In the genomic region with DNA sequence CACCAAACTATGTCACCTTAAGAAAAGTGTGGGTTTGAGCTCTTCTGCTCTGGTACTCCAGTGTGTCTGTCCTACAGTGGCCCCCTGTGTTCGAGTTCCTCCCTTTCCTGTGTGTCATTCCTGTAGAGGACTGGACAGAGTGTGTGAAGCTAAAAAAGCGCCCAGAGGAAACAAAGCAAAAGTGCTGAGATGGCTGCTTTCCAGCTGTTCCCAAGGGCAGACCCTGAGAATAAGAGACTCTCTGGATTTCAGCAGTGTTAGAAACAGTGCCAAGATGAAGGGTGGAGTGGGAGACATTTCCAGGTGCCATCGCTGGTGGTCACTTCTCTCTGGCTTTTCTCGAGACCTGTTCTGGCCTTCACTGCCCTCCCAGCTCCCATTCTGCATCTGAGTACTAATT, we compare ENCODE assay signal across 15 mouse cellular contexts.
DNase-seq lines count a peak whose midpoint lies in the region; ATAC-seq and TF ChIP-seq lines count a peak whose summit lies in the region.
"Had no signal": no experiment of that assay in that cellular context is flagged by ENCODE, and none has a peak within 500 bp of the region (broad histone marks: within the 10 kb centered on the region; RNA-seq: fewer than 3 reads in every experiment).

No protein-coding gene starts in this region.

- no peaks in the 10 kb centered on the region for H3K27me3 ChIP-seq in forebrain, embryonic 13.5 days
- H3K27me3 ChIP-seq in forebrain, embryonic 16.5 days (replicated peaks; ENCODE audit: control insufficient read depth, insufficient read depth, low read length): no peaks in the 10 kb centered on the region
- H3K27me3 ChIP-seq in kidney, embryonic 16.5 days (ENCODE audit: insufficient read depth, low read length): no peaks in the 10 kb centered on the region
- no peaks in the 10 kb centered on the region for H3K27me3 ChIP-seq in midbrain, postnatal 0 days (ENCODE audit: insufficient read depth, low read length)
- H3K27me3 ChIP-seq: Patski had no signal

- no peak overlapping the region for H3K9ac ChIP-seq in forebrain, embryonic 13.5 days
- no peak overlapping the region for H3K9ac ChIP-seq in forebrain, embryonic 16.5 days (replicated peaks; ENCODE audit: low read depth, low read length)
- peak overlapping the region; percentile 64 for H3K9ac ChIP-seq in kidney, embryonic 16.5 days (replicated peaks; ENCODE audit: low read length)
- peak overlapping the region; percentile 26; the same call in 1 of the 2 replicates for H3K9ac ChIP-seq in midbrain, postnatal 0 days (replicated peaks; ENCODE audit: low read length, poor library complexity, severe bottlenecking)
- H3K9ac ChIP-seq: midbrain, embryonic 12.5 days had no signal

- no peak for DNase-seq in layer of hippocampus, adult 2 months (ENCODE audit: low spot score in 2 of 2)
- no peak for DNase-seq in layer of hippocampus, adult 11-12 months (ENCODE audit: low spot score)
- DNase-seq in midbrain, postnatal 0 days (ENCODE audit: low spot score): no peak
- DNase-seq in urinary bladder, postnatal 14 days (ENCODE audit: low spot score): no peak
- no peak for DNase-seq in lung, postnatal 36 days
- DNase-seq: cerebellum, adult 2 months; layer of hippocampus, adult 9-11 months; lung, postnatal 14 days had no signal

- 73% methylated on average over 4 of the region's 4 CpGs for WGBS in forebrain, embryonic 13.5 days
- WGBS in forebrain, embryonic 16.5 days: 52% methylated on average over 4 of the region's 4 CpGs
- WGBS in kidney, embryonic 16.5 days: 43% methylated on average over 4 of the region's 4 CpGs
- 56% methylated on average over 4 of the region's 4 CpGs for WGBS in midbrain, postnatal 0 days

- H3K4me1 ChIP-seq in forebrain, embryonic 13.5 days: peaks cover 18% of the 10 kb centered on the region
- H3K4me1 ChIP-seq in forebrain, embryonic 16.5 days (replicated peaks; ENCODE audit: control insufficient read depth, insufficient read depth, low read length): peaks cover 14% of the 10 kb centered on the region
- peaks cover 32% of the 10 kb centered on the region for H3K4me1 ChIP-seq in kidney, embryonic 16.5 days (ENCODE audit: insufficient read depth, low read length)
- H3K4me1 ChIP-seq in midbrain, postnatal 0 days (ENCODE audit: insufficient read depth, low read length): peaks cover 7% of the 10 kb centered on the region; the same call in 1 of the 2 replicates

- H3K27ac ChIP-seq in forebrain, embryonic 13.5 days: no peak overlapping the region
- no peak overlapping the region for H3K27ac ChIP-seq in forebrain, embryonic 16.5 days (ENCODE audit: low read length)
- peak overlapping the region; percentile 46; the same call in 1 of the 2 replicates for H3K27ac ChIP-seq in layer of hippocampus, adult 2 months
- peak overlapping the region; percentile 91 for H3K27ac ChIP-seq in kidney, embryonic 16.5 days (ENCODE audit: low read length)
- H3K27ac ChIP-seq in midbrain, postnatal 0 days (ENCODE audit: low read depth, low read length): peak overlapping the region; percentile 57; the same call in 1 of the 2 replicates
- H3K27ac ChIP-seq: midbrain, embryonic 12.5 days had no signal

- H3K4me2 ChIP-seq in forebrain, embryonic 13.5 days: 0 out of 2 replicates have a peak overlapping the region, but pooled peaks have one; percentile 21
- H3K4me2 ChIP-seq in forebrain, embryonic 16.5 days (ENCODE audit: low read length): no peak overlapping the region
- H3K4me2 ChIP-seq in kidney, embryonic 16.5 days (replicated peaks; ENCODE audit: low read depth, low read length): peak overlapping the region; percentile 58
- peak overlapping the region; percentile 69 for H3K4me2 ChIP-seq in midbrain, postnatal 0 days (ENCODE audit: low read depth, low read length, poor library complexity, severe bottlenecking)
- H3K4me2 ChIP-seq: liver, embryonic 11.5 days; midbrain, embryonic 12.5 days had no signal

- TF ChIP-seq CTCF in layer of hippocampus, adult 2 months (conservative IDR thresholded peaks at IDR 0.05): no peak
- TF ChIP-seq CTCF in midbrain, postnatal 0 days (IDR thresholded peaks at IDR 0.05): no peak

- no peak overlapping the region for H3K4me3 ChIP-seq in forebrain, embryonic 13.5 days
- no peak overlapping the region for H3K4me3 ChIP-seq in forebrain, embryonic 16.5 days (replicated peaks; ENCODE audit: low read length)
- H3K4me3 ChIP-seq in layer of hippocampus, adult 2 months: peak overlapping the region; percentile 22; the same call in 1 of the 2 replicates
- peak overlapping the region; percentile 51 for H3K4me3 ChIP-seq in kidney, embryonic 16.5 days (ENCODE audit: low read length)
- peak overlapping the region; percentile 38 for H3K4me3 ChIP-seq in midbrain, postnatal 0 days (ENCODE audit: low read depth, low read length)
- H3K4me3 ChIP-seq: erythroblast, embryonic 14.5 days; midbrain, embryonic 12.5 days had no signal

- no peaks in the 10 kb centered on the region for H3K9me3 ChIP-seq in forebrain, embryonic 13.5 days (replicated peaks)
- H3K9me3 ChIP-seq in forebrain, embryonic 16.5 days (ENCODE audit: control insufficient read depth, low read length): no peaks in the 10 kb centered on the region
- no peaks in the 10 kb centered on the region for H3K9me3 ChIP-seq in kidney, embryonic 16.5 days (ENCODE audit: low read length)
- H3K9me3 ChIP-seq in midbrain, postnatal 0 days (ENCODE audit: low read length): no peaks in the 10 kb centered on the region
- H3K9me3 ChIP-seq: midbrain, embryonic 12.5 days had no signal

- ATAC-seq in forebrain, embryonic 13.5 days: no peak
- ATAC-seq in forebrain, embryonic 16.5 days: no peak
- no peak for ATAC-seq in kidney, embryonic 16.5 days (ENCODE audit: low FRiP score, low TSS enrichment)
- ATAC-seq in midbrain, postnatal 0 days (ENCODE audit: low FRiP score): no peak
- ATAC-seq: Patski had no signal

- H3K36me3 ChIP-seq in forebrain, embryonic 13.5 days (ENCODE audit: poor library complexity, severe bottlenecking): no peaks in the 10 kb centered on the region
- no peaks in the 10 kb centered on the region for H3K36me3 ChIP-seq in forebrain, embryonic 16.5 days (ENCODE audit: control insufficient read depth, insufficient read depth)
- H3K36me3 ChIP-seq in kidney, embryonic 16.5 days (ENCODE audit: insufficient read depth, low read length): no peaks in the 10 kb centered on the region
- no peaks in the 10 kb centered on the region for H3K36me3 ChIP-seq in midbrain, postnatal 0 days (ENCODE audit: insufficient read depth, low read length)
- H3K36me3 ChIP-seq: midbrain, embryonic 12.5 days had no signal

Comparison
In these comparisons a context has a peak if more than half of its experiments do, and no peak if none do; other contexts are left out.
1. H3K27ac ChIP-seq: peak in layer of hippocampus, adult 2 months (single experiment), kidney, embryonic 16.5 days (single experiment) and midbrain, postnatal 0 days (single experiment); none in forebrain, embryonic 13.5 days (single experiment) and forebrain, embryonic 16.5 days (single experiment).
2. H3K4me3 ChIP-seq: peak in layer of hippocampus, adult 2 months (single experiment), kidney, embryonic 16.5 days (single experiment) and midbrain, postnatal 0 days (single experiment); none in forebrain, embryonic 13.5 days (single experiment) and forebrain, embryonic 16.5 days (single experiment).
3. H3K9ac ChIP-seq: peak in kidney, embryonic 16.5 days (single experiment) and midbrain, postnatal 0 days (single experiment); none in forebrain, embryonic 13.5 days (single experiment) and forebrain, embryonic 16.5 days (single experiment).